Mouse (Mus musculus) heart, embryonic 13.5 days (tissue): Measurements from ENCODE around the gene Strn4. TPM values are rescaled to one million over a fixed set of nuclear protein-coding genes. Genes with fewer than 3 reads are reported as not detected.

Source experiments
- ATAC-seq: fragments of 200-750 bp; cut with Nextera tagmentation; 2 replicates; pipeline ENCODE4 v1.8.0; 2017; ENCODE audit warnings: moderate TSS enrichment; ENCODE audit not compliant: insufficient number of reproducible peaks, low FRiP score, low TSS enrichment; ENCODE audit errors: extremely low read depth
- H3K27ac ChIP-seq: fragments of 300-500 bp; sonication (generic); replicated peaks from 2 replicates; pipeline ENCODE4 v1.5.1; 2015; ENCODE audit warnings: moderate library complexity, mild to moderate bottlenecking, inconsistent platforms
- H3K27me3 ChIP-seq: fragments of 300-500 bp; sonication (generic); replicated peaks from 2 replicates; pipeline ENCODE4 v1.6.1; 2015; ENCODE audit warnings: mild to moderate bottlenecking, inconsistent platforms
- H3K36me3 ChIP-seq: fragments of 300-500 bp; sonication (generic); 2 replicates; pipeline ENCODE4 v1.6.1; 2015; ENCODE audit warnings: mild to moderate bottlenecking, inconsistent platforms
- H3K4me1 ChIP-seq: fragments of 300-500 bp; sonication (generic); 2 replicates; pipeline ENCODE4 v1.6.1; 2015; ENCODE audit warnings: inconsistent platforms
- H3K4me2 ChIP-seq: fragments of 300-500 bp; sonication (generic); 2 replicates; pipeline ENCODE4 v1.6.1; 2015; ENCODE audit warnings: inconsistent platforms, mild to moderate bottlenecking, moderate library complexity
- H3K4me3 ChIP-seq: fragments of 300-500 bp; sonication (generic); 2 replicates; pipeline ENCODE4 v1.5.1; 2015; ENCODE audit warnings: moderate library complexity, mild to moderate bottlenecking, inconsistent platforms
- H3K9ac ChIP-seq: fragments of 300-500 bp; sonication (generic); 2 replicates; pipeline ENCODE4 v1.6.1; 2015; ENCODE audit warnings: inconsistent platforms, mild to moderate bottlenecking, moderate library complexity
- H3K9me3 ChIP-seq: fragments of 300-500 bp; sonication (generic); 2 replicates; pipeline ENCODE4 v1.6.1; 2016; ENCODE audit warnings: inconsistent platforms
- WGBS: fragments of 180-500 bp; shearing (Covaris S2); methylation state at CpG from one replicate; pipeline ENCODE4 v1.1.7; 2015; ENCODE audit warnings: mixed read lengths; 5-methylcytosine and 5-hydroxymethylcytosine counted together
- polyA plus RNA-seq: library from polyadenylated mRNA; unstranded; fragments of >200 nt; fragmentation: Nextera tagmentation; extraction: Ambion mirVana; gene quantifications from 2 replicates; pipeline ENCODE4 v1.2.1, GENCODE M21; 2015

Gene Strn4
- polyA plus RNA-seq, 1 experiment from 2014 or later = 81.1 TPM

DNA sequence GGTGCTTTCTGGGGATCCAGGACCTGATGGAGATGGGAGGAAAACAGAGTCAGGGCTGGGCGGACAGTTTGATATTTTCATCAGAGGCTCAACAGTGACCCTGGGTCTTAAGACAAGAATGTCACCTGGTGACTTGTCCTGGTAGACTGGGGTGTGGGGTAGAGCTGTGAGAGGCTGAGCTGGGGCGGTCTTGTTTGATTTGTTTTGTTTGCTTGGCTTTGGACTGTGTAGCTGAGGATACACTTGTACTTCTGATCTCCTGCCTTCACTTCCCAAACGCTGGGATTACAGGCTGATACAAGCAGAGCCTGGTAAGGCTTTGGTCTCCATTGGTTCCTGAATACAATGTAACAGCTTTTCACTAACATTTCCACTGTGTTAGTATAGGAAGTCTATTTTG, 51.8 kb downstream of the Strn4 start:
- peaks cover 93% of the 10 kb centered on the region for H3K36me3 ChIP-seq
- no peaks in the 10 kb centered on the region for H3K27me3 ChIP-seq
- no peak overlapping the region for H3K4me3 ChIP-seq
- no peak overlapping the region for H3K4me2 ChIP-seq
- no peak overlapping the region for H3K9ac ChIP-seq
- no peak for ATAC-seq
- no peaks in the 10 kb centered on the region for H3K9me3 ChIP-seq
- 68% methylated on average over 3 of the region's 3 CpGs for WGBS
- H3K27ac ChIP-seq = no peak overlapping the region
- H3K4me1 ChIP-seq = no peaks in the 10 kb centered on the region

DNA sequence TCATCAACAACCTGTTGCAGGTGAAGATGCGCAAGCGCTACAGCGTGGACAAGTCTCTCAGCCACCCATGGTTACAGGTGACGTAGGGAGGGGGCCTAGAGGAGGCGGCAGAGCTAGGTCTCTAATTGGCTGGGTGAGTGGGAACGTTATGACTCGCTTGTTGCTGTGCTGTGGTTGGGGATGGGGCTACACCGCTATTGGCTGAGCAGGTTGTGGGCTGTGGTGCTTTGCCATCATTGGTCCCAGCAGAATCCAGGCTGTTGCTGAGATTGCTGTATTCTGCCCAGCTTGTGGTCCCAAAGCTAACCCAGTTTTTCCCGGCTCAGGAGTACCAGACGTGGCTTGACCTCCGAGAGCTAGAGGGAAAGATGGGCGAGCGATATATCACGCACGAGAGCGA, 53.8 kb downstream of the Strn4 start:
- Histone ChIP-seq H3K4me3 (peak overlapping the region; percentile 21), H3K9me3 (no peaks in the 10 kb centered on the region), H3K4me1 (peaks cover 2% of the 10 kb centered on the region; the same call in 1 of the 2 replicates), H3K4me2 (peak overlapping the region; percentile 42), H3K9ac (no peak overlapping the region), H3K36me3 (peaks cover 74% of the 10 kb centered on the region), H3K27ac (no peak overlapping the region), H3K27me3 (no peaks in the 10 kb centered on the region)
- peak; percentile 62; the same call in 1 of the 2 replicates for ATAC-seq
- 40% methylated on average over 16 of the region's 16 CpGs for WGBS

- Histone ChIP-seq H3K27me3 (no peaks in the 10 kb centered on the region), H3K36me3 (peaks cover 55% of the 10 kb centered on the region), H3K4me2 (no peak overlapping the region), H3K9me3 (no peaks in the 10 kb centered on the region), H3K9ac (no peak overlapping the region), H3K27ac (no peak overlapping the region), H3K4me1 (peaks cover 11% of the 10 kb centered on the region), H3K4me3 (no peak overlapping the region)
- ATAC-seq = no peak
- 71% methylated on average over 10 of the region's 10 CpGs for WGBS
Measured at GRCm38 (mm10) chr7:16871600-16871999, 55.9 kb downstream of the Strn4 start.

- ATAC-seq = no peak
- peaks cover 47% of the 10 kb centered on the region for H3K36me3 ChIP-seq
- no peak overlapping the region for H3K4me3 ChIP-seq
- H3K4me2 ChIP-seq = no peak overlapping the region
- H3K27ac ChIP-seq = no peak overlapping the region
- H3K9me3 ChIP-seq = no peaks in the 10 kb centered on the region
- H3K27me3 ChIP-seq = no peaks in the 10 kb centered on the region
- WGBS = 86% methylated on average over 9 of the region's 9 CpGs
- no peak overlapping the region for H3K9ac ChIP-seq
- H3K4me1 ChIP-seq = peaks cover 20% of the 10 kb centered on the region
Measured at GRCm38 (mm10) chr7:16872478-16872877, 56.8 kb downstream of the Strn4 start.

GRCm38 (mm10) chr7:16873392-16873791, 57.7 kb downstream of the Strn4 start:
- H3K4me3 ChIP-seq = no peak overlapping the region
- no peak overlapping the region for H3K4me2 ChIP-seq
- H3K27ac ChIP-seq = no peak overlapping the region
- H3K27me3 ChIP-seq = no peaks in the 10 kb centered on the region
- no peak overlapping the region for H3K9ac ChIP-seq
- H3K9me3 ChIP-seq = no peaks in the 10 kb centered on the region
- ATAC-seq = no peak
- 93% methylated on average over 4 of the region's 4 CpGs for WGBS
- H3K36me3 ChIP-seq = peaks cover 45% of the 10 kb centered on the region
- H3K4me1 ChIP-seq = peaks cover 28% of the 10 kb centered on the region

DNA sequence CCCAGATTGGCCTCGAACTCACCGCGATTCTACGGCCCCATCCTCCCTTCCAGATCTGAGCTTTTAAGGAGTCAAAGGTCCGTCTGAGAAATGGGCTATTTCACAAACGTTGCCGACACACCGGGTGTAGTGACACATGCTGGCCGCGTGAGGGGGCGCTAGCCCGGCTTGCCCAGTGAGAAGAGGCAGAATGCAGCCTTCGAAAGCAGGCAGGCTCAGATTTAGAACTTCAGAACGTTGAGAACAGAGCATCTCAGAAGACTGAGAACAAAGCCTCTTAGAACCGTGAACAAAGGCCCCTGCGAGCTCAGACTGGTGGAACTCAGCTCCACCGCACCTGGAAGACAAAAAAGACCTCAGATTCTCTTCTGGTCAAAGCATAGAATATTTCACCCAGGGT, 58.5 kb downstream of the Strn4 start:
- Histone ChIP-seq H3K4me3 (peak overlapping the region; percentile 88), H3K4me2 (peak overlapping the region; percentile 66), H3K27ac (peak overlapping the region; percentile 92), H3K27me3 (no peaks in the 10 kb centered on the region), H3K9me3 (no peaks in the 10 kb centered on the region), H3K36me3 (peaks cover 48% of the 10 kb centered on the region), H3K4me1 (peaks cover 36% of the 10 kb centered on the region), H3K9ac (peak overlapping the region; percentile 67)
- 4% methylated on average over 17 of the region's 17 CpGs for WGBS
- no peak for ATAC-seq

DNA sequence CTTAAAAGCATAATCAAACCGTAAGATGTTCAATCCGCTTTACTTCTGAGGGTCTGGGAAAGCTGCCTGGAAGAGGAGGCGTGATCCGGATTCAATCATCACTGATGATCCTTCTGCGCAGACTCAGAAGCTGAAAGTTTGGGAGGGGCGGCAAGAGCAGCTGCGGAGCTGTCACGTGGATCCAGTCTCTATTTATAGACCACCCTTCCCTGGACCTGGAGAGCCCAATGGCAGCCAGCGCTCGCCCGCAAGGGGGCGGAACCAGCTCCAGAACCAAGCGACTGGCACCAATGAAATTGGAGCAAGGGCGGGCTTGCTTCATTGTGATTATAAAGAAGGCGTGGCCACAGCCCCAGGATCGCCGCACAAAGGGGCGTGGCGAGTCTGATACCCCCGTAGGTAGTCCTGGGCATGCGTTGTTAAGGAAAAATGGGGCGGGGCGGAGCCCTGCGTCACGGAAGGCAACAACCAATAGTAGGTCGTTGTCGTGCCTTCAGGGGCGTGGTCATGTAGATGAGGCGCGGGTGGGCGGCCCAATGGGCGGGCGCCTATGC, 59.1 kb downstream of the Strn4 start:
- 1% methylated on average over 33 of the region's 33 CpGs for WGBS
- peaks cover 45% of the 10 kb centered on the region for H3K36me3 ChIP-seq
- peaks cover 42% of the 10 kb centered on the region for H3K4me1 ChIP-seq
- H3K27ac ChIP-seq = peak overlapping the region; percentile 92
- peak; percentile 92 for ATAC-seq
- peak overlapping the region; percentile 88 for H3K4me3 ChIP-seq
- H3K4me2 ChIP-seq = peak overlapping the region; percentile 87
- H3K9me3 ChIP-seq = no peaks in the 10 kb centered on the region
- no peaks in the 10 kb centered on the region for H3K27me3 ChIP-seq
- H3K9ac ChIP-seq = peak overlapping the region; percentile 67

DNA sequence AGATGAGACGGTGACA, 59.4 kb downstream of the Strn4 start, which contains the start of gene Dact3:
Gene Dact3, plus strand, starts transcription at position 8 of the 16 bp plus-strand sequence.
- 0% methylated on average over 1 of the region's 1 CpGs for WGBS
- ATAC-seq = no peak
- H3K9ac ChIP-seq = peak within 1 kb of the TSS; percentile 97

DNA sequence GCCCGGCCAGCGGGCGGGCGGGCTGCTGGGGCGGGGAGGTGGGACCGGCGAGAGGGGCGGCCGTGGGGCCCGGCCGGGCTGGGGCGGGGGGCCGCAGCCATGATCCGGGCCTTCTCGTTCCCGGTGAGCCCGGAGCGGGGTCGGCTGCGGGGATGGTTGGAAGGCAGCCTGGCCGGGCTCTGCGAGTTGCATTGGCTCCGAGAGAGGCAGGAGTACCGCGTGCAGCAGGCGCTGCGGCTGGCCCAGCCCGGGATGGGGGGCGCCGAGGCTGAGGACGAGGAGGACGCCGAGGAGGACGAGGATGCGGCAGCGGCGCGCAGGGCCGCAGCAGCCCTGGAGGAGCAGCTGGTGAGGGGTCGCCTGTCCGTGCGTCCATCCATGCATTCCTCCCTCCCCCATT, 59.6 kb downstream of the Strn4 start:
- Histone ChIP-seq H3K4me2 (peak overlapping the region; percentile 87), H3K9me3 (no peaks in the 10 kb centered on the region), H3K27me3 (no peaks in the 10 kb centered on the region), H3K36me3 (peaks cover 40% of the 10 kb centered on the region), H3K4me1 (peaks cover 47% of the 10 kb centered on the region), H3K9ac (peak overlapping the region; percentile 97), H3K27ac (peak overlapping the region; percentile 98), H3K4me3 (peak overlapping the region; percentile 88)
- WGBS = under 1% methylated on average over 30 of the region's 42 CpGs
- ATAC-seq = no peak; the same call in 1 of the 2 replicates

More for the DNA sequence above, 59.4 kb downstream of the Strn4 start, which contains the start of gene Dact3:
- H3K4me1 ChIP-seq = peaks cover 45% of the 10 kb centered on the region
- H3K4me2 ChIP-seq = peak within 1 kb of the TSS; percentile 87
- H3K9me3 ChIP-seq = no peaks in the 10 kb centered on the region
- H3K36me3 ChIP-seq = peaks cover 42% of the 10 kb centered on the region
- peak within 1 kb of the TSS; percentile 88 for H3K4me3 ChIP-seq
- peak within 1 kb of the TSS; percentile 98 for H3K27ac ChIP-seq
- no peaks in the 10 kb centered on the region for H3K27me3 ChIP-seq

- 5% methylated on average over 11 of the region's 11 CpGs for WGBS
Measured at GRCm38 (mm10) chr7:16876006-16876405, 60.3 kb downstream of the Strn4 start.

GRCm38 (mm10) chr7:16876608-16877007, 60.9 kb downstream of the Strn4 start:
- Histone ChIP-seq H3K4me2 (peak overlapping the region; percentile 87), H3K27me3 (no peaks in the 10 kb centered on the region), H3K36me3 (peaks cover 38% of the 10 kb centered on the region), H3K9me3 (no peaks in the 10 kb centered on the region), H3K4me1 (peaks cover 57% of the 10 kb centered on the region), H3K4me3 (peak overlapping the region; percentile 88), H3K9ac (peak overlapping the region; percentile 97), H3K27ac (peak overlapping the region; percentile 98)
- no peak for ATAC-seq
- 6% methylated on average over 13 of the region's 13 CpGs for WGBS

More at GRCm38 (mm10) chr7:16876006-16876405, 60.3 kb downstream of the Strn4 start:
- peak overlapping the region; percentile 97 for H3K9ac ChIP-seq
- H3K27ac ChIP-seq = peak overlapping the region; percentile 98
- no peaks in the 10 kb centered on the region for H3K9me3 ChIP-seq
- H3K4me3 ChIP-seq = peak overlapping the region; percentile 88
- H3K4me1 ChIP-seq = peaks cover 54% of the 10 kb centered on the region
- H3K4me2 ChIP-seq = peak overlapping the region; percentile 87
- H3K27me3 ChIP-seq = no peaks in the 10 kb centered on the region
- H3K36me3 ChIP-seq = peaks cover 38% of the 10 kb centered on the region
- no peak for ATAC-seq

- peaks cover 37% of the 10 kb centered on the region for H3K36me3 ChIP-seq
- peak overlapping the region; percentile 87 for H3K4me2 ChIP-seq
- no peak overlapping the region for H3K4me3 ChIP-seq
- no peaks in the 10 kb centered on the region for H3K27me3 ChIP-seq
- 71% methylated on average over 3 of the region's 3 CpGs for WGBS
- peak overlapping the region; percentile 98 for H3K27ac ChIP-seq
- ATAC-seq = no peak
- H3K4me1 ChIP-seq = peaks cover 68% of the 10 kb centered on the region
- no peaks in the 10 kb centered on the region for H3K9me3 ChIP-seq
- no peak overlapping the region for H3K9ac ChIP-seq
Measured at GRCm38 (mm10) chr7:16877717-16878116, 62.0 kb downstream of the Strn4 start.
